Mouse (Mus musculus) hindbrain, postnatal 0 days (tissue): ENCODE measurements around the gene Lrp3. TPM values are rescaled to one million over a fixed set of nuclear protein-coding genes. Genes with fewer than 3 reads are reported as not detected.

Experiments used
- ATAC-seq: fragments of 200-750 bp; cut with Nextera tagmentation; 2 replicates; pipeline ENCODE4 v1.8.0; 2017; ENCODE audit warnings: mild to moderate bottlenecking, moderate TSS enrichment, moderate library complexity
- DNase-seq: peaks from one replicate; pipeline ENCODE4 v3.0.0-alpha.2; 2015; ENCODE audit warnings: low spot score
- H3K27ac ChIP-seq: fragments of 300-500 bp; sonication (generic); 2 replicates; pipeline ENCODE4 v1.5.1; 2014; ENCODE audit warnings: mild to moderate bottlenecking
- H3K27me3 ChIP-seq: fragments of 300-500 bp; sonication (generic); 2 replicates; pipeline ENCODE4 v1.6.1; 2014; ENCODE audit warnings: low read length, mixed read lengths; ENCODE audit not compliant: insufficient read depth
- H3K36me3 ChIP-seq: fragments of 300-500 bp; sonication (generic); 2 replicates; pipeline ENCODE4 v1.6.1; 2014; ENCODE audit warnings: low read length, mixed read lengths; ENCODE audit not compliant: insufficient read depth
- H3K4me1 ChIP-seq: fragments of 300-500 bp; sonication (generic); 2 replicates; pipeline ENCODE4 v1.6.1; 2014; ENCODE audit warnings: antibody characterized with exemption, low read length, mixed read lengths; ENCODE audit not compliant: insufficient read depth
- H3K4me2 ChIP-seq: fragments of 300-500 bp; sonication (generic); 2 replicates; pipeline ENCODE4 v1.6.1; 2014; ENCODE audit warnings: low read depth, mild to moderate bottlenecking, low read length, moderate library complexity, mixed read lengths
- H3K4me3 ChIP-seq: fragments of 300-500 bp; sonication (generic); 2 replicates; pipeline ENCODE4 v1.5.1; 2014; ENCODE audit warnings: low read length
- H3K9ac ChIP-seq: fragments of 300-500 bp; sonication (generic); replicated peaks from 2 replicates; pipeline ENCODE4 v1.6.1; 2014; ENCODE audit warnings: mild to moderate bottlenecking, low read length, moderate library complexity, mixed read lengths
- H3K9me3 ChIP-seq: fragments of 300-500 bp; sonication (generic); 2 replicates; pipeline ENCODE4 v1.6.1; 2016; ENCODE audit warnings: low read length, mixed read lengths
- CTCF ChIP-seq: IDR thresholded peaks from 2 replicates; pipeline ENCODE4 v1.5.1; 2016; ENCODE audit warnings: antibody characterized with exemption, control low read depth, low read depth
- WGBS: fragments of 180-500 bp; shearing (Covaris S2); extraction: QIAGEN DNeasy Blood & Tissue Kit; methylation state at CpG from one replicate; pipeline ENCODE4 v1.1.7; 2014; 5-methylcytosine and 5-hydroxymethylcytosine counted together
- polyA plus RNA-seq: library from polyadenylated mRNA; unstranded; fragments of >200 nt; fragmentation: Nextera tagmentation; extraction: Ambion mirVana; gene quantifications from 2 replicates; pipeline ENCODE4 v1.2.1, GENCODE M21; 2015
- total RNA-seq: library from RNA; depleted of rRNA; stranded (reverse); fragments of >200 nt; gene quantifications from 2 replicates; pipeline ENCODE4 v1.2.3, GENCODE M21; 2014

The Lrp3 gene
- total and polyA plus RNA-seq, 2 experiments from 2014 or later: 20.2 to 137 TPM

DNA sequence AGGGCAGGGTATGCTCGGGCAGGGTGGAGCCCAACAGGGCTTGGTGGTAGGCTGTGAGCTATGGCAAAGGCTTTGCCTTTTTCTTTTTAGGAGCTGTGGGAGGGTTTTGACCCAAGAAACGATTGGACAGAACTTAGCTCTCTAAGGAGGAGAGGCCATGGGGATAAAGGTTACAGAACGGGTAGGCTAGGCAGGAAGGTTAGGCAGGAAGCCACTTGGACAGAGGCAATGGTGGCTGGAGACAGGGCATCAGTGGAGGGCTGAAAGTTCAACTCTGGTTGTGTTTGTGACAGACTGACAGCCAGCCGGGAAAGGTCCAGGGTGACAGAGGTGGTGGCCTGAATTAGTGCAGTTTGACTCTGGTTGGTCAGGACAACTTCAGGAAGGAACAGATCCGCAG, 25.6 kb downstream of the Lrp3 start:
- Histone ChIP-seq H3K36me3 (no peaks in the 10 kb centered on the region), H3K4me2 (no peak overlapping the region), H3K27me3 (peaks cover 32% of the 10 kb centered on the region), H3K27ac (no peak overlapping the region), H3K9me3 (no peaks in the 10 kb centered on the region), H3K9ac (no peak overlapping the region), H3K4me3 (no peak overlapping the region), H3K4me1 (no peaks in the 10 kb centered on the region)
- DNase-seq: no peak
- 75% methylated on average over 5 of the region's 5 CpGs for WGBS
- no peak for TF ChIP-seq CTCF
- no peak for ATAC-seq

DNA sequence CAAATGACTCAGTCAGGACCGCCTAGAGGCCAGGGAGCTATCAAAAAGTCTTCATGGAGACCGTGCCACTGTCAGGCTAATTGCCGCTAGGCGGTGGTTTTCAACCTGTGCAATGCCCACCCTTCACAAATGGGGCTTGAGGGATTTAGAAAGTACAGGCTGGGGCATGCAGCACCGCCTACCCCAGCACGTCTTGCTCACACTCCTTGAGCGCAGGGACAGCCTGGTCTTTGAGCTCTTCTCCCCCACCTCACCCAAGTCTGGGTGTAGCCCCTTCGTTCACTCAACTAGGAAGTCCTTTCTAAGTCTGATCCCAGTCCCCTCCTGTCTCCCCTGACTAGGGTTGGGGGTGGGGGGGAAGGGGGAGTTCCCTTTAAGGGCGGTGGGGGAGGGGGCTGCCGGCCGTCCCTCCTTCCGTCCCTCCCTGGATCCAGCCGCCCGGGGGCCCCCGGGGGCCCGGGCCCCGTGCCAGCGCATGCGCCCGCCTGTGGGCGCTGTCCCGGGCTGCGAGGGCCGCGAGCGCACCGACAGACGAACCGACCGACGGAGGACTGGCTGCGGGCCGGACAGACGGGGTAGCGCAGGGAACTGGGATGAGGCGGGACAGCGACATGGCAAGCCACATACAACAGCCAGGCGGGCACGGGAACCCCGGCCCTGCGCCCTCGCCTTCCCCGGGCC, 29.3 kb downstream of the Lrp3 start, which contains the start of gene Slc7a10:
Slc7a10 (plus strand) TSS at position 497 of the 681 bp plus-strand sequence.
- H3K27ac ChIP-seq: peak within 1 kb of the TSS; percentile 45
- H3K4me2 ChIP-seq: peak within 1 kb of the TSS; percentile 58
- DNase-seq (peak; percentile 59), ATAC-seq (peak; percentile 50)
- H3K27me3 ChIP-seq: peaks cover 33% of the 10 kb centered on the region
- no peaks in the 10 kb centered on the region for H3K4me1 ChIP-seq
- H3K36me3 ChIP-seq: no peaks in the 10 kb centered on the region
- H3K9me3 ChIP-seq: no peaks in the 10 kb centered on the region; the same call in 1 of the 2 replicates
- no peak for TF ChIP-seq CTCF
- peak within 1 kb of the TSS; percentile 15; the same call in 1 of the 2 replicates for H3K9ac ChIP-seq
- H3K4me3 ChIP-seq: peak within 1 kb of the TSS; percentile 36
- WGBS: 2% methylated on average over 43 of the region's 43 CpGs

DNA sequence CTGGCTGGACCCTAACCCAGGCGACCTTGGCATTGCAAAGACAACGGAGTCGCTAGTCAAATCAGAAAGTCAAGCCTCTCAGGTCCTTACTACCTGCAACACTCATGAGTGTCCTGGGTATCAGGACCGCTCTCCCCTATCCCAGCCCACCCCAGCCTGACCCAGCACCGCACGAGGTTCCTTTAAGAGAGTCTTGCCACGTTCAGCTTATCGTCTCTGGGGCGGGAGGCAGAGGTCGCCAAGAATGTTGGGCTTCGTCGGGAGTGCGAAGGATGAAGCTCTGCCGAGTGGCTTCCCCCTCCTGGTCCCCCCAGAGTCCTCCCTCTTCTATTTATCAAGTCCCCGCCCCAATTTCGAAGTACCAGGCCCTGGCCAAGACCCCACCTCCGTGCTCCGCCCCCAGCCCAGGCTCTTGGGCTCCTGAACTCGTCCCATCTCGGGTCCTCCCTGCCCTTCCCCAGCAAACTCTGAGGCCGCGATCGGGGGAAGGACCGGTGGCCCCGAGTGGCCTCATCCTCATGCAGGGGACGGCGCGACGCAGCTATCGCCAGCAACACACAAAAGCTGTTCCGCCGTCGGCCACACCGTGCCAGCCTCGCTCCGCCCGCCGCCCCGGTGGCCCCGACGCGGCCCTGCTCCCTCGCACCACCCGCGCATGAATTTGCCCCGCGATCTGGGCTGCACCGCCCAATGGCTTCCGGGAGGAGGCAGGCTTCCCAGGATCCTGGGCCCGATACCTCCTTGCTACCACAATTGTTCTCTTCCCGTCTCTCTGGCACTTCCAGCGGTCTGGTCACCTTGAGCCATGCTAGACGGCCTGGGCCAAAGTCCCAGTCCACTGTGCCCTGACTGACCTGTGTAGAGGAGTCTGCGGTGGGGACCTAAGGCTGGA, 30.2 kb downstream of the Lrp3 start:
- peak; percentile 53 for TF ChIP-seq CTCF
- H3K27ac ChIP-seq: peak overlapping the region; percentile 38
- ATAC-seq (peak; percentile 88), DNase-seq (peak; percentile 68)
- H3K9me3 ChIP-seq: no peaks in the 10 kb centered on the region; the same call in 1 of the 2 replicates
- H3K4me3 ChIP-seq: peak overlapping the region; percentile 29
- H3K4me2 ChIP-seq: peak overlapping the region; percentile 58
- H3K4me1 ChIP-seq: no peaks in the 10 kb centered on the region
- H3K36me3 ChIP-seq: no peaks in the 10 kb centered on the region
- H3K27me3 ChIP-seq: peaks cover 33% of the 10 kb centered on the region
- 2% methylated on average over 54 of the region's 54 CpGs for WGBS
- no peak overlapping the region; the same call in 1 of the 2 replicates for H3K9ac ChIP-seq

DNA sequence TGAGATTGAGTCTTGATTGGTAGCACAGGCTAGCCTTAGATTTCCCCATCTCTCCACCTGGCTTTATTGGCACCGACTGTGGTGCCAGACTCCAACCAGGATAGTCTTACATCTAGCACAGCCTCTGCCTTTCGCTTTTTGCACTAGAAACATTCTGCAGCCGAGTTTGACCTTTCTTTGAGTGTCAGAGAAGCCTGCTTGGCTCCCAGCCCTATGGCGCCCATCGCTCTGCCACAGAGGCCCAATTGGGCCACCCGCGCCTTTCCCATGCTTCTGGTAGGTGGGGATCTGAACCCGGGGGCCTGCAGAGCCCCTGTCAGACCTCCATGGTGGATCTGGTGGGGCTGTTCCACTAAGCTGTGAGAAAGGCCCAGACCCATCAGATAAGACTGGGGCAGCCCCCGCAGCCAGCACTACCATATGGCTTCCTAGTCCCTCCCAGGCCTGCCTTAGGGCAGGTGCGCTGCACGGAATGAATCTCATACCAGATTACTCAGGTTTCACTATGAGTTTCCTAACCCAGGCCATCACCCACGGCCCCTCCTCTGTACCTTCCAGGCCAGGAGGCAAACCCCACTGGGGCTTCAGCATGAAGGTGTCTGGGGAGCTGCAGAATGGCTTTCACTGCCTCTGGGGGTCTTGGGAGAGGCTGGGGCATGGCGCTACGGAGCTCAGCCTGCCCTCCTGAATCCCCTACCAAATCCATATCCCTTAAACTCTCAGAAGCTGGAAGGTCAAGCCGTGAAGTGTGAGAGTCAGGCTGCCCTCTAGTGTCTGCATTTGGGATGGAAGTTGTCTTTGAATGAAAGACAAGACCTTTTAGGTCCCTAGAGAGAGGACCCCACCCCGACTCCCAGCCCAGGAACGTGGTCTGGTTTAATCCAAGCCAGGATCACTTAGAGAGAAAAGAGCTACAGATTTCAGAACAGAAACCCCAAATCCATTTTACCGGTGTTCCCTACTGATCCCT, 38.6 kb downstream of the Lrp3 start:
- 54% methylated on average over 18 of the region's 18 CpGs for WGBS
- Histone ChIP-seq H3K27me3 (no peaks in the 10 kb centered on the region), H3K9ac (no peak overlapping the region), H3K36me3 (no peaks in the 10 kb centered on the region), H3K4me3 (no peak overlapping the region), H3K4me1 (no peaks in the 10 kb centered on the region), H3K4me2 (no peak overlapping the region), H3K9me3 (no peaks in the 10 kb centered on the region), H3K27ac (no peak overlapping the region)
- peak; percentile 76 for TF ChIP-seq CTCF
- DNase-seq (peak; percentile 65), ATAC-seq (0 out of 2 replicates have a peak, but pooled peaks have one; percentile 19)

DNA sequence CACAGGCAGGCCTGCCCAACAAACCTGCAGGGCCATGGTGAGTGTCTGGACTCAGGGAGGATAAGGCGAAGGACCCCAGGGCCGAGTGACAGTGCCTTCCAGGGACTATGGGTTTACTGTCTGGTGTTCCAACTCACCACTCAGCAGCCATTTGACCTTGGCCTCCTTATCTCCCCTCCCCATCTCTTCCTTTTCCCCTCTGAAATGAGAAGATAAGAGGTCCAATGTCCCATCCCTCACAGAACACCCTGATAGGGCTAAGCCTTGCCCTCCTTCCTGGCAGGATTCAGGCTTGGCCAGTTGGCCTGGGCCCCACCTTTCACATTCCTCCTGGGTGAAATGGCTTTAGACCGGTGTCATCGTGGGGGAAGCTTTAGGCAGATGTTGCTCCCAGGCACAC, 39.8 kb downstream of the Lrp3 start:
- Histone ChIP-seq H3K9me3 (no peaks in the 10 kb centered on the region), H3K4me3 (no peak overlapping the region), H3K4me2 (no peak overlapping the region), H3K27me3 (no peaks in the 10 kb centered on the region), H3K36me3 (no peaks in the 10 kb centered on the region), H3K9ac (no peak overlapping the region), H3K27ac (no peak overlapping the region), H3K4me1 (no peaks in the 10 kb centered on the region)
- no peak for DNase-seq
- ATAC-seq: no peak
- WGBS: 81% methylated on average over 4 of the region's 4 CpGs
- no peak for TF ChIP-seq CTCF

DNA sequence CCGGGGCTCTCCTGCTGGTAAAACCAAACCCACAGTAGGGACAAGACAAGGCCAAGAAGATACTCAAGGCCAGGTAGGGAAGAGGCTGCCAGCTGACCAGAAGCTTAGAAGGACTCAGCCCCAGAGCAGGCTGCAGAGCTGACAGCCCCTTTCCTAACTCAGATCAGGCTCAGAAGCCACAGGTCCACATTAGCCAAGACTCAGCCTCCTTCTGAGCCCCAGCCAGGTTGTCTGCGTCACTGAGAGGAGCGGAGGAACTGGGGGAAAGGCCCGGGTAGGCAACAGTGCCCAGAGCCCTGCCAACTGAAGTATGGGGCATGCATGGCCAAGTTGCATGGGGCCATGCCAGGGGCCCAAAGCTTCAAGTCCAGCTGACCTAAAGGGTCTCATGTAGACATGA, 42.8 kb downstream of the Lrp3 start:
- Histone ChIP-seq H3K9ac (no peak overlapping the region), H3K4me2 (no peak overlapping the region), H3K4me3 (no peak overlapping the region), H3K4me1 (no peaks in the 10 kb centered on the region), H3K27me3 (no peaks in the 10 kb centered on the region), H3K9me3 (no peaks in the 10 kb centered on the region), H3K36me3 (no peaks in the 10 kb centered on the region), H3K27ac (no peak overlapping the region)
- 83% methylated on average over 4 of the region's 4 CpGs for WGBS
- no peak for DNase-seq
- ATAC-seq: no peak
- TF ChIP-seq CTCF: no peak
